Mouse (Mus musculus): ENCODE results near the gene Plekhn1.

GRCm38 (mm10) chr4:156234701-156235213 lies at the start of gene Plekhn1:
- no peak for TF ChIP-seq CTCF (IDR thresholded peaks at IDR 0.05; ENCODE audit: borderline replicate concordance, insufficient read depth, low read length)
- TF ChIP-seq POLR2A (IDR thresholded peaks at IDR 0.05; ENCODE audit: low read depth, low read length): peak; percentile 43

Measured in embryonic fibroblast, embryonic 13.5 days (primary cell).